Mouse (Mus musculus): Measurements from ENCODE around the gene Akap7.

- TF ChIP-seq CTCF (conservative IDR thresholded peaks at IDR 0.05; ENCODE audit: low read length) (no peak), NANOG (IDR thresholded peaks at IDR 0.05; ENCODE audit: borderline replicate concordance, low read length) (no peak)
Observed at GRCm38 (mm10) chr10:25128455-25128863, 179.2 kb downstream of the Akap7 start.
